Mouse (Mus musculus) liver (tissue): ENCODE results near the gene Magi1.

Experiments
- DNase-seq: peaks from one replicate; pipeline ENCODE4 v3.0.0-alpha.2; 2020; ENCODE audit warnings: mixed read lengths

The Magi1 gene

GRCm38 (mm10) chr6:94283318-94284061, at the start of gene Magi1:
Magi1 (minus strand) TSS chr6:94283917.
- DNase-seq = peak; percentile 88

- no peak for DNase-seq
Observed at GRCm38 (mm10) chr6:94327143-94327542, 43.4 kb upstream of the Magi1 start.

- DNase-seq = no peak
Observed at GRCm38 (mm10) chr6:94316886-94317285, 33.2 kb upstream of the Magi1 start.

- no peak for DNase-seq
Observed at GRCm38 (mm10) chr6:94312285-94312684, 28.6 kb upstream of the Magi1 start.

- no peak for DNase-seq
Observed at GRCm38 (mm10) chr6:94308498-94308897, 24.8 kb upstream of the Magi1 start.

- DNase-seq = no peak
Observed at GRCm38 (mm10) chr6:94303512-94303911, 19.8 kb upstream of the Magi1 start.

- no peak for DNase-seq
Observed at GRCm38 (mm10) chr6:94301804-94302203, 18.1 kb upstream of the Magi1 start.

GRCm38 (mm10) chr6:94300562-94300961, 16.8 kb upstream of the Magi1 start:
- peak; percentile 29 for DNase-seq

- DNase-seq = no peak
Observed at GRCm38 (mm10) chr6:94287387-94287786, 3.7 kb upstream of the Magi1 start.

- no peak for DNase-seq
Observed at GRCm38 (mm10) chr6:94286555-94286954, 2.8 kb upstream of the Magi1 start.

- peak; percentile 54 for DNase-seq
Observed at GRCm38 (mm10) chr6:94284089-94284825, 540 bp upstream of the Magi1 start.

GRCm38 (mm10) chr6:94282301-94283241, 1.1 kb downstream of the Magi1 start:
- DNase-seq = peak; percentile 32

GRCm38 (mm10) chr6:94281606-94282280, 2.0 kb downstream of the Magi1 start:
- DNase-seq = peak; percentile 8

GRCm38 (mm10) chr6:94273941-94274340, 9.8 kb downstream of the Magi1 start:
- DNase-seq = no peak

- DNase-seq = no peak
Observed at GRCm38 (mm10) chr6:94270001-94270400, 13.7 kb downstream of the Magi1 start.

- DNase-seq = no peak
Observed at GRCm38 (mm10) chr6:94269174-94269573, 14.5 kb downstream of the Magi1 start.

- DNase-seq = no peak
Observed at GRCm38 (mm10) chr6:94265244-94265935, 18.3 kb downstream of the Magi1 start.

- DNase-seq = no peak
Observed at GRCm38 (mm10) chr6:94264183-94264941, 19.4 kb downstream of the Magi1 start.

GRCm38 (mm10) chr6:94260831-94261230, 22.9 kb downstream of the Magi1 start:
- DNase-seq = no peak

GRCm38 (mm10) chr6:94259981-94260380, 23.7 kb downstream of the Magi1 start:
- no peak for DNase-seq

GRCm38 (mm10) chr6:94257831-94258173, 25.9 kb downstream of the Magi1 start:
- DNase-seq = peak; percentile 7
